Mouse (Mus musculus): ENCODE measurements at regions not wholly inside any gene's neighbourhood (a gene's known extent, or its start where the extent isn't known, plus 50 kb on each side); places are given as distances from the start of the nearest gene placed in this dataset.

DNA sequence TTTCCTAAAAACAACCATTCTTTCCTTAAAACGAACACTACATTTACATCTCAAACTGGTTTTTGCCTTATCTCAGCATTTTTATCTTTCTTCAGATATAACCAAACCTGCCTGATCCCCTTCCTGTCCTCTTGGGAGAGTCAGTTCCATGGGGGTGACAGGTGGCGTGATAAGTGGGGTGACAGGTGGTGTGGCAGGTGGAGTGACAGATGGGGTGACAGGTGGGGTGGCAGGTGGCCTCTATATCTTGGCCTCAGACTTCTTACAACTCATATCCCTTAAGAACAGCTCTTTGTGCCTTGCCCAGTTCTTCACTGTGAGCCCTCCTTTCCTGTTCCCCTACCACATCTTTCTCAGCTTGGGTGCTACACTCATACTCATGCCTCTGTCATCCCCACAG lies 259.0 kb upstream of the Far2 start:
- TF ChIP-seq CTCF (IDR thresholded peaks at IDR 0.05; ENCODE audit: low read depth) (no peak), EP300 (IDR thresholded peaks at IDR 0.05; ENCODE audit: low read depth) (no peak)

Data from liver, embryonic 14.5 days (tissue).